Mouse (Mus musculus): ENCODE results near the gene Ank. TPM values are rescaled to one million over a fixed set of nuclear protein-coding genes. Genes with fewer than 3 reads are reported as not detected.

The Ank gene
- polyA plus RNA-seq, 1 experiment, result not detected

GRCm38 (mm10) chr15:27488042-27488441 is 21.6 kb downstream of the Ank start:
- 24% methylated on average over 10 of the region's 10 CpGs for whole genome bisulfite sequencing
- Histone ChIP-seq H3K4me1 (ENCODE audit: control insufficient read depth, insufficient read depth, low read length) (peaks cover 40% of the 10 kb centered on the region), H3K4me3 (ENCODE audit: insufficient read depth, low read depth, low read length) (no peak overlapping the region), H3K27ac (ENCODE audit: insufficient read depth, low read depth, low read length) (peak overlapping the region; percentile 24; the same call in 1 of the 2 replicates)
- TF ChIP-seq POLR2A (IDR thresholded peaks at IDR 0.05; ENCODE audit: insufficient read depth, low read depth, low read length), result no peak
- no peak for TF ChIP-seq CTCF (IDR thresholded peaks at IDR 0.05; ENCODE audit: insufficient read depth, low read depth, low read length)

- 61% methylated on average over 9 of the region's 9 CpGs for WGBS
- Histone ChIP-seq H3K4me3 (ENCODE audit: insufficient read depth, low read depth, low read length) (no peak overlapping the region), H3K4me1 (ENCODE audit: control insufficient read depth, insufficient read depth, low read length) (peaks cover 43% of the 10 kb centered on the region), H3K27ac (ENCODE audit: insufficient read depth, low read depth, low read length) (no peak overlapping the region)
- TF ChIP-seq CTCF (IDR thresholded peaks at IDR 0.05; ENCODE audit: insufficient read depth, low read depth, low read length), result no peak
- no peak for TF ChIP-seq POLR2A (IDR thresholded peaks at IDR 0.05; ENCODE audit: insufficient read depth, low read depth, low read length)
These were observed 24.2 kb downstream of the Ank start for GRCm38 (mm10) chr15:27490676-27491075.

GRCm38 (mm10) chr15:27491425-27492070 is 25.1 kb downstream of the Ank start:
- 92% methylated on average over 8 of the region's 8 CpGs for WGBS
- Histone ChIP-seq H3K4me1 (ENCODE audit: control insufficient read depth, insufficient read depth, low read length) (peaks cover 41% of the 10 kb centered on the region), H3K27ac (ENCODE audit: insufficient read depth, low read depth, low read length) (no peak overlapping the region), H3K4me3 (ENCODE audit: insufficient read depth, low read depth, low read length) (no peak overlapping the region)
- TF ChIP-seq CTCF (IDR thresholded peaks at IDR 0.05; ENCODE audit: insufficient read depth, low read depth, low read length) (no peak), POLR2A (IDR thresholded peaks at IDR 0.05; ENCODE audit: insufficient read depth, low read depth, low read length) (no peak)

GRCm38 (mm10) chr15:27492156-27492555 is 25.7 kb downstream of the Ank start:
- WGBS, result 95% methylated on average over 10 of the region's 10 CpGs
- H3K4me1 ChIP-seq (ENCODE audit: control insufficient read depth, insufficient read depth, low read length), result peaks cover 42% of the 10 kb centered on the region
- TF ChIP-seq CTCF (IDR thresholded peaks at IDR 0.05; ENCODE audit: insufficient read depth, low read depth, low read length) (no peak), POLR2A (IDR thresholded peaks at IDR 0.05; ENCODE audit: insufficient read depth, low read depth, low read length) (no peak)

GRCm38 (mm10) chr15:27492734-27493133 is 26.3 kb downstream of the Ank start:
- Histone ChIP-seq H3K4me1 (ENCODE audit: control insufficient read depth, insufficient read depth, low read length) (peaks cover 39% of the 10 kb centered on the region), H3K27ac (ENCODE audit: insufficient read depth, low read depth, low read length) (no peak overlapping the region), H3K4me3 (ENCODE audit: insufficient read depth, low read depth, low read length) (no peak overlapping the region)
- TF ChIP-seq CTCF (IDR thresholded peaks at IDR 0.05; ENCODE audit: insufficient read depth, low read depth, low read length) (no peak), POLR2A (IDR thresholded peaks at IDR 0.05; ENCODE audit: insufficient read depth, low read depth, low read length) (no peak)
- WGBS, result 89% methylated on average over 1 of the region's 1 CpGs

More at GRCm38 (mm10) chr15:27492156-27492555, 25.7 kb downstream of the Ank start:
- no peak overlapping the region for H3K27ac ChIP-seq (ENCODE audit: insufficient read depth, low read depth, low read length)
- no peak overlapping the region for H3K4me3 ChIP-seq (ENCODE audit: insufficient read depth, low read depth, low read length)

- TF ChIP-seq CTCF (IDR thresholded peaks at IDR 0.05; ENCODE audit: insufficient read depth, low read depth, low read length) (no peak), POLR2A (IDR thresholded peaks at IDR 0.05; ENCODE audit: insufficient read depth, low read depth, low read length) (no peak)
- Histone ChIP-seq H3K27ac (ENCODE audit: insufficient read depth, low read depth, low read length) (no peak overlapping the region), H3K4me1 (ENCODE audit: control insufficient read depth, insufficient read depth, low read length) (peaks cover 33% of the 10 kb centered on the region), H3K4me3 (ENCODE audit: insufficient read depth, low read depth, low read length) (no peak overlapping the region)
- 59% methylated on average over 10 of the region's 10 CpGs for WGBS
These were observed 27.0 kb downstream of the Ank start for GRCm38 (mm10) chr15:27493516-27493915.

GRCm38 (mm10) chr15:27495981-27496401 is 29.5 kb downstream of the Ank start:
- no peak overlapping the region for H3K4me3 ChIP-seq (ENCODE audit: insufficient read depth, low read depth, low read length)
- 32% methylated on average over 5 of the region's 5 CpGs for WGBS
- H3K4me1 ChIP-seq (ENCODE audit: control insufficient read depth, insufficient read depth, low read length), result peaks cover 20% of the 10 kb centered on the region
- no peak overlapping the region for H3K27ac ChIP-seq (ENCODE audit: insufficient read depth, low read depth, low read length)
- no peak for TF ChIP-seq POLR2A (IDR thresholded peaks at IDR 0.05; ENCODE audit: insufficient read depth, low read depth, low read length)
- TF ChIP-seq CTCF (IDR thresholded peaks at IDR 0.05; ENCODE audit: insufficient read depth, low read depth, low read length), result no peak

- H3K4me3 ChIP-seq (ENCODE audit: insufficient read depth, low read depth, low read length), result no peak overlapping the region
- no peak overlapping the region for H3K27ac ChIP-seq (ENCODE audit: insufficient read depth, low read depth, low read length)
- WGBS, result 88% methylated on average over 11 of the region's 11 CpGs
- TF ChIP-seq POLR2A (IDR thresholded peaks at IDR 0.05; ENCODE audit: insufficient read depth, low read depth, low read length), result no peak
- no peak for TF ChIP-seq CTCF (IDR thresholded peaks at IDR 0.05; ENCODE audit: insufficient read depth, low read depth, low read length)
- H3K4me1 ChIP-seq (ENCODE audit: control insufficient read depth, insufficient read depth, low read length), result peaks cover 24% of the 10 kb centered on the region
These were observed 30.3 kb downstream of the Ank start for GRCm38 (mm10) chr15:27496596-27497299.

- Histone ChIP-seq H3K4me3 (ENCODE audit: insufficient read depth, low read depth, low read length) (no peak overlapping the region), H3K4me1 (ENCODE audit: control insufficient read depth, insufficient read depth, low read length) (peaks cover 27% of the 10 kb centered on the region), H3K27ac (ENCODE audit: insufficient read depth, low read depth, low read length) (no peak overlapping the region)
- TF ChIP-seq POLR2A (IDR thresholded peaks at IDR 0.05; ENCODE audit: insufficient read depth, low read depth, low read length), result no peak
- no peak for TF ChIP-seq CTCF (IDR thresholded peaks at IDR 0.05; ENCODE audit: insufficient read depth, low read depth, low read length)
- 76% methylated on average over 7 of the region's 7 CpGs for WGBS
These were observed 31.0 kb downstream of the Ank start for GRCm38 (mm10) chr15:27497300-27497997.

Data from olfactory bulb, adult 2 months (tissue).